Mouse (Mus musculus): Measurements from ENCODE around the gene Anxa8.

The Anxa8 gene

DNA sequence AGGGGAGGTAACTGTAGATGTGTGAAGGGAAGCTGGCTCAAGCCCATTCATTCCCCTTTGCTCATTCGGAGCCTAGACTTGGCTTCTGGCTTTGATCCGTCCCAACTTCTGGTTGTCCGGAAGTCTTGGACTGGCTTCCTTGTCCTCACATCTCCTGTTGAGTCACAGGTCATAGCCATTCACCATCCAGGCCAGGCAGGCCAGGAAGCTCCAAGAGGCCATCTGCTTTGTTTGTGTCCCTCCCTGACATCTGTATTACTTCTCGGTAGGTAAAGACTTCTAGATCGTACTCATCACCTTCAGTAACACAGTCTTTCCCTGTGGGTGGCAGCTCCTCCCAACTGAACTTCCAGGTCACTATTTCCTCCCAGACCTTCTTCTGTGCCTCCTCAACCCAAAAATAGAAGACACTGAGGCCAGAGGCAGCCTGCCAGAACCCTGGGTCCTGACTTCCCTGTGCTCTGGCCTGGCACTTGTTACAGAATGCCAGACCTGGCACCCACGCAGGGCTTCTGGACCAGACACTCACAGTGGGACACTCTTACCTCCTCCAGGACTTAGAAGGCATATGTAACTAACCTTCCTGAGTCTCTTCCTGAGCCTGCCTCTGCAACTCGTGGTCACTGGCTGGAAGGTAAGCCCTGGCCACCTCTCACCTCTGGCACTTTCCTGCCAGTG is 33.4 kb downstream of the Anxa8 start:
- no peak for DNase-seq (ENCODE audit: low spot score in 2 of 2)

DNA sequence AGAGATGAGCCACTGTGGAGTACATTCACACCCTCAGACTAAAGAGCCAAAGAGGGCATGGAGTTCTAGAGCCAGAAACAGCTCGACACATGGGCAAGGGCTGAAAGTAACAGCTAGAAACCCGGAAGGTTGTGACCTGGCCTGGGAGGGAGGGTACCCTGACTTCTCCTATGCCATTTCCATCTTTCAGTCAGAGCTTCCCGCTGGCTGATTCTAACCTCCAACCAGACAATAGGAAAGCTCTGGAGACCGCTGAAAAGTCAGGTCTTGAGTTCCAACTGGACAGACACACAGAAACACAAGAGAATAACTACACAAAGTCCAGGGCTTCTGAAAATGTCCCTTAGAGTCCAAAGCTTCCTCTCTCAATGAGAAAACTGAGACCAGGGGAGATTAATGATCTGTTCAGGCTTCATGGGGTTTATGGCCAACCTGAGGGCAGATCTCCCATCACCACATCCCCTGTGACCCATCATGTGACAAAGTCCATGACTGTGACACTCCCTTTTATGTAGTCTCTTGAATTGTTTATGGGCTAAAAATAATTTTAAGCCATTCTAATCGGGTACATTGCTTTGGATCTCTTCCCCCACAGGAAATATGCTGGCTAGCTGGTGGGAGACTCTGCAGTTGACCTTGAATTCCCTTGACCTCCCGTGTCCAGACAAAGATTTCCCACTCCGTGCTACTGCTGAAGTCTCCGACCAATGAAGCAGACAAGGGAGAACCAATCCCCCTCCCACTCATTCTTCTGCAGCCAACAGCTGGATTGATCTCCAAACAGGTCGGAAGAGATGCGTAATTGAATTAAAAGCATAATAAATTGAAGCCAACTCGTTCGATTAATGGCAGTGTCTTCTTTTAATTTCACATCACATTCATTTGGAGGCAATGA is 34.5 kb downstream of the Anxa8 start:
- no peak for DNase-seq (ENCODE audit: low spot score in 2 of 2)

DNA sequence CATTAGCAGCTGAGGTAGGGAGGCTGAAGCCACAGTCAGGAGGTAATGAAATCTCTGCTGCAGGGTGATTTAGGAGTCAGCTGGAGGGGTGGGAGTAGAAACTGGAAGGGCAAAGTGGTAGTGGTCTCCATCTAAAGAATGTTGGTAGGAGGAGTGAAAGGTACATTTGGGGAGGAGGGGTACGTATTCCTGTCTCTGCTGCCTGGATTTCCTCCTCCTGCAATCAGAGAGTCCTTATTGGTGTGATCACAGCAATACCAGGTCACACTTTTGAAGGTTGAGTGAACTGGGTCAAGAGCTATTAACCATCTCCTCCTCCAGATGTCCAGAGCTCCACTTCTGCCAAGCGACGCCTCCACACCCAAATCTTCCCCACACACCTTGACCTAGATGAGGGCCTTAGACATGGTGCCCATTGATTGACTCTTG is 35.2 kb downstream of the Anxa8 start:
- no peak for DNase-seq (ENCODE audit: low spot score in 2 of 2)

DNA sequence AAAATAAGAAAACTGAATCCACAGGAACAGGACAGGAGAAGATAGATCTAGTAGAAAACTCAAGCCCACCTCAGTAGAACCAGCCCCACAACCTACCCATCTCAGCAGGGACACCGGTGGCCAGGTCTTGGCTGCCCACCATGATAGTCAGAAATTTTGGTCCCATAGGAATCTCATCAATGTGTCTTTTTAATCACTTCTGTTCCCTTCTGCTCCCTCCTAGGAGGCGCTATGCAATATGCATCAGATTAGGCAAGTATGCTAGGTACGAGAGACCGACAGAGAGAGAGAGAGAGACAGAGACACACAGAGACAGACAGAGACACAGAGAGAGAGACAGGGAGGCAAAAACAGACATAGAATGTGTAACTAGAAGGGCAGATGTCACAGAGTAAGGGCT is 35.9 kb downstream of the Anxa8 start:
- DNase-seq (ENCODE audit: low spot score in 2 of 2), result no peak

DNA sequence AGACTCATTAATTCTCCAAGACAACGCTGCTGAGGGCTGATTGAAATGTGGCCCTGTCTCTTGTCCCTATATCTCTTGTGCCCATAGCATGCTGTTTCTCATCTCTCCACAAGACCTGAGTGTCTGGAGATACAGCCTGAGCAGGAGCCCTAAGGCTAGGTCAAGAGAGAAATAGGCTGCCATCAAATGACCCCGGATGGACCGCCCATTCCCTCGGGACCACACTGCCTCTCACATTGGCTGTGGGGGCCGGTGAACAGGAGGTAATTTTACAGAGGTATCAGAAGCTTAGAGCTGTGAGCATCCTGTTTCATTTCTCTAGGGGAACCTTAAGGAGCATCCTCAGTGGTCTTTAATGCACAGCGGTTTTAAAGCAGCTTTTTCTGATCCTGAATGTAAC is 45.4 kb downstream of the Anxa8 start:
- no peak for DNase-seq (ENCODE audit: low spot score in 2 of 2)

DNA sequence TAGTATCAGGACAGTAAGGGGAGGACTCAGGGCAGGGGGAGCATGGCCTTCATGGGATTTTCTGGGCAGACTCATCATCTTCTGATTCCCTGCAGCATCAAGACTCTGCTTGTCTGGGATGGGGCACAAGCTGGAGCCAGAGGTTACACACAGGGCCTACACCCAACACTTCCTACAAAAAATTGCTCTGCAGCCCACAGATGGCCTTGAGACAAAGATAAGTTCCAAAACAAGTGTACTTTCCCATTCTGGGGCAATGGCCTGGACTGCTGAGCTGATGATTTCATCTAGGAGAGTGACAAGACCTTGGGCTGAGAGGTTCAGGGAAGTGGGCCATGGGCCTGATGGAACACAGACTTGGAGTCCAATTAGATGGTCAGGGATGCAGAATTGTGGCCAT is 49.6 kb downstream of the Anxa8 start:
- DNase-seq (ENCODE audit: low spot score in 2 of 2), result no peak

DNA sequence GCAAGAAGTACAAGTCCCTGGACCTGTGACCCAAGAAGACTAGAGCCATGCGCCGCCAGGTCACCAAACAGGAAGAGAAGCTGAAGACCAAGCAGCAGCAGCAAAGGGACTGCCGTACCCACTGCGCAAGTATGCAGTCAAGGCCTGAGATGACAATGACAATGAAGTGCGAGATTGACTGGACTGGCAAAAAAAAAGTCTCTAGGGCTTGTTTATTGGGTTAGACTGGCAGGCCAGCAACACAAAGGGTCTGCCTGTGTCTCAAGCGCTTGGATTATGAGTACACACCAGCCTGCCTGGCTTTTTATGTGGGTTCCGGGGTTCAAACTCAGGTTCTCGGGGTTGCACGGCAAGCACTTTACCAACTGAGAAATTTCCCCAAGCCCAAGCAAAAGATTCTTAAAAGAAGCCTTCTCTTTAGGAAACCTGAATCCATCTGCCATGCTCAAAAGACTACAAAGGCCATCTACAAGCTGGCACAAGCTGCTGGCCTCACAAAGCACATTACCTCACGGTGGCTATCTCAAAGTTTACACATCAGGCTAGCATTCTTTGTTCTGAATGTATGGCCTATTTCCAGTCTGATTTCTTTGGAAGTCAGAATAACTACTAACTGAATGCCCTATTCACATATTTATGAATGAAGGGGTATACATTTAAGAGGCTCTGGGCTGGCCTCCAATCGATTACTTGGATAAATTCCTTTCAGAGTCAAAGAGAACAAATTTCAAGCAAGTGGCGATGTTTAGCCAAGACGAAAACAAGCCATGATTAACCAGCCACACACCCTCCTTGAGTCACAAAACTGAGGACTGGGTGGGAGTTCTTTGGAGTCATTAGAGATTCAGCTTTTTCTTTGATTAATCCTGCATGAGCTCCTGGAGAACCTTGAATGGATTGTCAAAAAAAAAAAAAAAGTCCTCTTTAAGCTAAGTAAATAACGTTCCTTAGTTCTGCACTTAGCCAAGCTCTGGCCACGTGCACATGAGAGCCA is 54.2 kb downstream of the Anxa8 start:
- DNase-seq (ENCODE audit: low spot score in 2 of 2), result no peak

DNA sequence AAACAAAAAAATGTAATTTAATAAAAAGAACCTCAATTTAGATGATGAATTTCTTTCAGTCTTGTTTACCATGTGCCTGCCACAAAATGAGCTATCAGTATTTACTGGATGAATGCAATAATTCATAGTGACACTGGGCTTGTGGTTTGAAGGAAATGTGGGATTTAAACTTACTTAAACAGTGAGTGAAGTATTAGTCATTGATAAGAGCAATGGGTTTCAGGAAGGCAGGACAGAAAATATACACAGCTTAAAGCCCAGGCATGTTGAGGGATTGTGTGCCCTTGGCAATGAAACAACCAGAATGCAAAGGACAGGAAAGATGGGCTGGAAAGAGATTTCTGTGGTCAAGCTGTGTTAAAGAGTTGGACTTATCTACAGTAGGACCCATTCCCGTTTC is 56.5 kb downstream of the Anxa8 start:
- DNase-seq (ENCODE audit: low spot score in 2 of 2), result no peak

DNA sequence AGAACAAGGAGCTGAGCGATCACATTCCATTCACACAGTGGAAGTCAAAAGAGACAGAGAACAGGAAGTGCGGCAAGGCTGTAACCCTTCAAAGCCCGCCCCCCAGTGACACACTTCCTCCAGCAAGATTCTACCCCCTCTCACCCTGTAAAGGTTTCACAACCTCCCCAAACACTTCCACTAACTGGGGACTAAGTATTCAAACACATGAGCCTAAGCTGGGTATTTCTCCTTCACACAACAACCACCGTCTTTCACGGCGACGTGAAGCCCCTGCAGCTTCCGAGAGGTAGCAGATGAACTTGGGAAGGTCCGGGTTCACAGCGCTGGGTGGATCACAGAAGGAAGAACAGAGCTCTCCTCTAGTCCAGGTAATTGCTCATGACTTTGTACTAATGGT is 57.1 kb downstream of the Anxa8 start:
- no peak for DNase-seq (ENCODE audit: low spot score in 2 of 2)
